Mouse (Mus musculus) megakaryocyte progenitor cell, adult 5-6 weeks (primary cell): ENCODE results near the gene Actr3. TPM values are rescaled to one million over a fixed set of nuclear protein-coding genes. Genes with fewer than 3 reads are reported as not detected.

Source experiments
- ATAC-seq: replicated peaks from 2 replicates; pipeline ENCODE4 v1.8.0; 2016; ENCODE audit warnings: mild to moderate bottlenecking, moderate TSS enrichment, inconsistent platforms; ENCODE audit not compliant: poor library complexity
- total RNA-seq, 2 experiments: library from RNA; stranded (forward) in 1 of 2; stranded (reverse) in 1 of 2; fragments of 157-497, 149-512 nt in 1 of 2; fragments of 200-1000 nt in 1 of 2; gene quantifications; 2 replicates each; pipeline versions ENCODE4 v1.2.3 to v1.2.4; 2015 to 2017

Gene Actr3
- total RNA-seq (2015) (593 and 655 TPM in 2 replicates), total RNA-seq (2017) (974 and 976 TPM in 2 replicates)

GRCm38 (mm10) chr1:125435369-125436135 is at the start of gene Actr3:
Gene Actr3 (minus strand): TSS chr1:125435727.
- peak; percentile 71 for ATAC-seq

DNA sequence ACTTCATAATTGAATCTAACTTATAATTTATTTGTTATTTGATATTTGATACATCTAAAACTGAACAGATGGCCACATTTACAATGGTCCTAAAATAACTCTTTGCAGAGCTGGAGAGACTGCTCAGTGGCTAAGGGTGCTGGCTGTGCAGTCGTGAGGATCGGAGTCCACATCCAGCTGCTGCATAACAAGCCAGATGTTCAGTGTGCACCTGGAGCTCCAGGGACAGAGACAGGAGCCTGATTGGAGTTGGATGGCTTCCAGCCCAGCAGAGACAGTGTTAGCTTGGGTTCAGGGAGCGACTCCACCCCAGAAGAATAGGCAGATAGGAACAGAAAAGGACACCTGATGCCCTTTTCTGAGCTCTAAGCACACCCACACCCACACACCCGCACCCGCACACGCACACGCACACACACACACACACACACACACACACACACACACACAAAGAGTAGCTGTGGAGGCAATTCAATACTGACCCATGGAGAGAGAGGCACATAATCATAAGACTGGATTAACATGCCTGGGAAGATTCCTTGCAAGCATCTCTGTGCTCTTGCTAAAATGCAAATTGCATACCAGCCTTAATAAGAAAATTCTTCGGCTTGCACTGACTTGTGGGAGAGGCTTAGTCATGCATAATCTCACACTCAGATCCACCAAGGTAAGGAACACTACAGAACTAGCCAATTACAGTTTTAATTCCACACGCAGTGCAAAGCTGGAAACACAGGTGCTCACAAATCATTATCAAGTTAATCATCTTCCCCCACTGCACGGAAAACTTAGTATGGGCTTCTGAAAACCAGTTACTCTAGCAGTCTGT is 47.1 kb upstream of the Actr3 start:
- no peak for ATAC-seq

- no peak for ATAC-seq
These were observed 46.3 kb upstream of the Actr3 start for GRCm38 (mm10) chr1:125481842-125482241.

DNA sequence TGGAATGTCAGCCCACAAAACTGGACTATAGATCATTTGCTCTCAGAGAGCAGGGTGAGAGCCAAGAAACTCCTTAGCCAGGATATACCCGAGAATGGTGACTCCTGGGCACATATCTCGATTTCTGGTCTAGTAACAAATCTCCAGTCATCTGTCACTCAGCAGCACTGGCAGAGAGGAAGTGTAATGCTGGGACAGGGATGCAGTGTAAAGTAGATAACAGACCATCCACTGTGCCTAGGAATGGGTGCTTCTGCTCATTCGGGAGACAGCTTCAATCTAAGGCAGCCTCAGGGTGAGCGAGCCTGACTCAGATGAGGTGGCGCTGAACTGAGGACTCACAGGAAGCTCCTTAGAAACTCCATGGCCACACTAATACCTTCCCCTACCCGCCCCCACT is 43.1 kb upstream of the Actr3 start:
- ATAC-seq, result no peak

DNA sequence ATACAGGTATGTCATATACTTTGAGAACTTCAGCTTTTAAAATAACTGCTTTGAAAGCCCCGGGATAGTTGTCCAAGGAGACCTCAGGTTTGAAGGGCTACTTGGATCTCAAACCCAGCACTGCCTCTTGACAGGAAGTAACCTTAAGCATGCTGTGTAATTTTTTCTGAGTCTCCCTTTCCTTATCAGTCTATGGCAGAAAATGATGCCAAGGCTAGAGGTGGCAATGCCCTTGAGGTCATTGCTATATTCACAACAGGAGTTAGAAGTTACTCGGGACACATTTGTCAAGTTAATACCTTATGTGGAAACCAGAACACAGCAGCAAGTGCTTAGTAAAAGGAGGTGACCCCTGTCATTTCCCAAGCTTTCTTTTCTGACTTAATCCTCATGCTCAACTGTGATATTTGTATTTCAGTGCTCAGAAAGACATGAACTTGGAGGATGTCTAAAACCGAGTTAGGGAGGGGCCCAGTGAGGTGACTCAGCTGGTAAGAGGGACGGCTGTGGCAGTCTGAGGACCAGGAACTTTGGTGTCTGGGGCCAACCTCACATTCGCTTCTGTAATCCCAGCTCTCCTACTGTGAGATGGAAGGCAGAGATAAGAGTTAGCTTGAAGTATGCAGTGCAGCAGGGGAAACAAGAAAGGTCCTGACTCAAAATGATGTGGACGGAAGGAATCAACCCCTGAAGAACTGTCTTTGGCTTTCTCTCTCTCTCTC is 40.6 kb upstream of the Actr3 start:
- peak; percentile 67 for ATAC-seq

- ATAC-seq, result peak; percentile 2; the same call in 1 of the 2 replicates
These were observed 38.3 kb upstream of the Actr3 start for GRCm38 (mm10) chr1:125473866-125474265.

DNA sequence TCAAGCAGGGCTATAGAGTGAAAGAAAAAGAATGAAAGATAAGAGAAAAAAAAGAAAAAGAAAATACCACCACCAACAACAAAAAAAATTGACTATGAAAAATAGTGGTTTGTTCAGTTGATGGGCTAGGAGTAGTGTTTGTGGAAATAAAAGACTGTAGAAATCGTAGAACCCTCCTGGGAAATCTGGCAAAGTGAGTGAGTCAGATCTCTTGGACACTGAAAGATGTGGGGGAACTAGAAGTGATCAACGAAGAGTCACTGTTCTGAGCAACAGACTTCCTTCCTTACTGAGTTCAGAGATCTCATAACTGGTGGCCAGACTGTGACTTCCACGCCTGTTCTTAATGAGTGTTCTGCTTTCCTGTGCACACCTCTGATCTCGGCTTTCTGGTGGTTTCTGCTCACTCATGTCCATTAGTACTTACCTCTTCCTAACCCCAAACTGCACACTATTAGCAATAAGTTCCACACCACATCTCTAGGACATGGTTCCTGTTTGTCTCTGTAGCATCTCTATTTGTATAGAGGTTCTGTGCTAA is 37.7 kb upstream of the Actr3 start:
- ATAC-seq, result peak; percentile 61

DNA sequence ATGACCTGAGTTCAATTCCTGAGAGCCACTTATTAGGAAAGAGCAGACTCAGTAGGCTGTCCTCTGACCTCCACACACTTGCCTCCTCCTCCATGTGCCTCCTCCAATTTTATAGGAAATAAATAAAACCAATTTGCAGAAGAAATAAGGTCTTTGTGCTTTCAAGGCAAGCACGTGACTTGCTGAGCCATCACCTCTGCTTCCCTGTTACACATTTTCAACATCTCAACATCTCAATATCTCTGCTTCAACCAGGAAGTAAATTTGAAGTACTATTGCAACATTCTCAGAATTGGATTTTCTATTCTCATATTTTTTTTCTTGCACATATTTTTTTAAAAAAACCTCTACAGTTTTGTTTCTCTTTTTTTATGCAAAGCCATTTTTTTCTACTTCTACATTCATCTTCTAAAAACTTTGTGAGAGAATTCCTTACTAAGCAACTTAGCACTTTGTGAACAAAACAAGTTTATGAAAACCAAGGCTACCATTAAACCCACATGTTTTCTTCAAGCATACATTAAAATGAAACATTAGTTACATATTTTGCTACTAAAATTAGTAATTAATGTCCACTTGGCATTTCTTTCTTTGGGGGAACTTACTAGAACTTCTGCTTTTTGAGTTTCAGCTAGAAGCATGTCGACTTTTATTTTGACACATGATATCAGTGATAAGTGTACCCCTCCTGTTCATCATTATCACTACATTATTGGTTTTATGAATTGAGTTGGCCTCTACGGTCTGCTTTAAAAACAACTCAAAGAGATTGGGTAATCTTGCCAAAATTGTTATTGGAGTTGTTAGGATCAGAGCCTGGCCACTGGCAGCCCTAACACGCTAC is 35.5 kb upstream of the Actr3 start:
- ATAC-seq, result peak; percentile 28

- ATAC-seq, result peak; percentile 30
These were observed 32.4 kb upstream of the Actr3 start for GRCm38 (mm10) chr1:125467936-125468335.

DNA sequence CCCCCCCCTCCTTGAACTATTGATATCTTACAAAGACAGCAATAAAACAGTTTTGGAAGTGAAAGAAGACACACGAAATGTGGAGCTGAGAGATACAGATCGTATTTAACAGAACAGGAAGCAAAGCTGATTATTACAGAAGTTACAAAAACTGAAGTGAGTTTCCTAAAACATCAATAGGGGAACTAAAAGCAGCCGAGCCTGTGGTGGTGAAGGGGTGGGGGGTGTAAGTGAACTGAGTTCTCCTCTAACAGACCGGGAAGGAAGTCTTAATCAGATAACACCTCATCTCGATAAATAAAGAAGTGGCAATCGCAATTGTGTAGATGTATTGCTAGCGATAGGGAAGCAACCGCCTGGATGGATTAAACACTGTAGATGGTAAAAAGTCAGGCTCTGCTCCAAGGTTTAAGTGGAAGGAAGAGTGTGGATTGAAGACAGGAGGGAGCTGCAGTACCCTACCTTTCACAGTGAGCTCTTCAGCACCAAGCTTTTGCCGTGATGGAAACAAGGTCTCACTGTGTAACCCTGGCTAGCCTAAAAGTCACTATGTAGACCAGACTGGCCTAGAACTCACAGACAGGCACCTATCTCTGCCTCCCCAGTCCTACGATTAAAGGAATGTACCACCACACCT is 31.2 kb upstream of the Actr3 start:
- peak; percentile 69 for ATAC-seq

DNA sequence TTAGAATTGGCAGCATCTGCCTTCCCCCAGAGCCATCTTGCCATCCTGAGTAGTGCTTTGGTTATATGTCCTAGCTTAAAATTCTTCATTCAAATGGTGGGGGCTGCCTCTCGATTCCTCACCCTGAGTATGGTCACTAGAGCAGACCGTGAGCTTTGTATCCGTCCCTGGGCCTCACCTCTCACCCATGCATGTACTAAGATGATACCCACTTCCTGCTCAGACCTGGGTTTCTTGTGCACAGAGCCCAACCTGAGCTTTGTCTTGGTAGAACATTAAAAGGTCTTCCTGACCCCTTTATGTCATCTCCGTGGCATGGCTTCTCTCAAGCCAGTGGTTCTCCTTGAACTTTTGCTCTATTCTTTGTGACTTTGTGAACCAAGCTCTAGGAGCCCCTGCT is 28.5 kb upstream of the Actr3 start:
- no peak for ATAC-seq

GRCm38 (mm10) chr1:125463349-125463748 is 27.8 kb upstream of the Actr3 start:
- no peak for ATAC-seq

DNA sequence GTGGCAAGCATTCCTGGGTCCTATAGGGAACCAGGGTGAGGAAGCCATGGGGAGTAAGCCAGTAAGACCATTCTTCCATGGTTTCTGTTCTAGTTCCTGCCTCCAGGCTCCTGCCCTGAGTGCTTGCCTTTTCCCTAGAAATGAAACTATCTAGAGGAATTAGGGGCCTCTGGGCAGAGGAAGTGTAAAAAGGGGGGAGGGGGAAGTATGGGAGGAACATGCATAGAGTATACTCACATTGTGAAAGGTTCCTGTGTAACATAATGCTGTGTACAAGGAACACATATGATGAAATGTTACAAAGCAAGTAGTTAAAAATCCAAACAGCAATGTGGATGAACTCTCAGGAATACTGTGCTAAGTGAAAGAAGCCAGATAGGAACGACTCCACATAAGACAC is 27.4 kb upstream of the Actr3 start:
- peak; percentile 63 for ATAC-seq

- no peak for ATAC-seq
These were observed 23.0 kb upstream of the Actr3 start for GRCm38 (mm10) chr1:125458531-125458930.

DNA sequence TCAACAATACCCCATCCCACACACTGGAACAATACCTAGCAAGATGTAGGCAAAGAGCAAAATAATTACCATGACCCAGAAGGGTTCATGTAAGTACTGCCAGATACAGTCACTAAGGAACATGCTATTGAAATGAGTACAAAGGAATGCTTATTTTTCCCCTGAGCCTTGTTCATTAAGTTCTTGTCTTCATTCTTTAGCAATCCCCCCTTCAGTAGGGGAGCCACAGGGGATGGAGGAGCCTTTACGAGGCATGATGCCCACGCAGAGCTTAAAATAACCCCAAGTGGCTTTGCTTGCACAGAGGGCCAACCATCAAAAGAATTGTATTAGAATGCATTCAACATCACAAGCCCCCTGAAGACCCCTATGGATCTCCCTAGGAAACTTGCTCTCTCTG is 19.6 kb upstream of the Actr3 start:
- ATAC-seq, result no peak

DNA sequence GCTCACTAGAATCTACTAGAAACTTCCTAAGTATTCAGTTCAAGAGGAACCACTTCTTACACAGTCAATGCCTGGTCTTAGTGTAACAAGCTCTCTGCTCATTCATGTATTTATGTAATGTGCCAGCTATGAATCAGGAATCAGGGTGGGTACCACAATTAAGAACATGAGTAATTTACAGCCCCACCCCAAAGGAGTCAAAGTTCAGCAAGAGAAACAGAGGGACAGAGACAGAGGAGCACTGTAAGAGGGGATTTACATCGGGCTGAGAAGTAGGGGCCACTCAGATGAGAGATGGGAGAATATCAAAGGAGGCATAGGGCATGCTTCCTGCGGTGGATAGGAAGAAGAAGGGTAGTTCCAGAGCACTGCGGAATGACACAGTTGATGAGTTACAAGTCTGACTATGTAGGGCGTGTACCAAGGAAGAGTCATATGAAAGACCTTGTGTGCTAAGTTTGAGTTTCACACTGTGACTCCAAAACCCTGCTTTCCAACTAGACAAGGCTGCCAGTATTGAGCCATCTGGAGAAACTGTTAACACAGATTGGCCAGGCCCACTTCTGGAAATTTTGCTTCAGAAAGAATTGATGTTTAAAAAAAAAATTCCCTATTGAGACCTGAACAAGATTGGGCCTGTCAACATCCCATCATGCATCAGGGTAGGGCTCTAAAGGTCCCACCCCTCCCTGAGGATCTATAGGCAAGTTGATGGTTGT is 14.9 kb upstream of the Actr3 start:
- ATAC-seq, result no peak

DNA sequence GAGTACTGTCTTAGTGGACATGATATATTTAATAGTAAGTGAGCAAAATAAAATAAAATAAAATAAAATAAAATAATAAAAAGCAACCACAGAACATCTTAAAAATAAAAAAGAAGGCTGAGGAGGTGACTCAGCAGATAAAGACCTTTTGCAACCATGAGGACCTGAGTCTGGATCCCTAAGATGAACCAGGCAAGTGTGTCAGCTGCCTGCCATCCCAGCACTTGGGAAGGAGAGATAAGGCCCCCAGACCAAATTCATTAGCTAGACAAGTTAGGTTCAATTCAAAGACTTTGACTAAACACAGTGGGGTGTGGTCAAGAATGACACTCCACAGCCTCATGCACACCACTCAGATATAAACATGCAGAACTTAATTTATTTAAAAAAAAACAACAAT is 12.4 kb upstream of the Actr3 start:
- ATAC-seq, result no peak

DNA sequence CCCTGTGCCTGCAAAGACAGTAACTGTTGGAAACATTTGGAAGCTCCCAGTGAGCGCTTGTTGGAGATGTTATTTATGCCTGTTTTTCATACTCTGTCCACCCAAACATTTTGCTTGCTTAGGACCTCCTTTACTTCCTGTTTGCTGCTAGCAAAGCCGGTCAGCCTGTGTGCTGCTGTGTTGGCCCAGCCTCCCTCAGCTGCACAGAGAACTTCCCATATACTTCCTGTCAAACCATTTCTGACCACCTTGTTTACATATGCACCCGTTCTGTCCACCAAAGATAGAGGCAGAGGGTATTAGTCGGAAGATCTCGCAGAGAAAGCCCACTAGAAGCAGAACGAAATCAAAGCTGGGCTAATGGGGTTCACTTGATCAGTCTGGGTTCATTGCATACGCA is 6.2 kb upstream of the Actr3 start:
- peak; percentile 77 for ATAC-seq

DNA sequence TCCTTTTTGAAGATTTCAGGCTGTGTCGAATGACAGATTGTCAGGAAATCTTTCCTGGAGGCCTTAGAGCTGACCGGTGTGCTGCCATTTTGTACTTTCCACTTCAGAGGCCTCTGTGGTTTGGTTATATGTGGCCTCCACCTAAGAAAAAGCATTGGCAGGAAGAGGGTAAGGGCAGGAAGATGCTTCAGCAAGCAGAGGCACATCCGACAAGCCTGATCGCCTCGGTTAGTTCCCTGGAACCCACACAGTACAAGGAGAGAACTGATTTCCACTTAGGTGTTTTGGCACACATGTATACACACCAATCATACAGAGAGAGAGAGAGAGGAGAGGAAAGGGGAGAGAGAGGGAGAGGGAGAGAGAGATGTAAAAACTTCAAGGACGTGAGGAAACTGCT is 5.7 kb upstream of the Actr3 start:
- ATAC-seq, result peak; percentile 12
